Mouse (Mus musculus): ENCODE data around the gene Tas2r104.

The Tas2r104 gene

DNA sequence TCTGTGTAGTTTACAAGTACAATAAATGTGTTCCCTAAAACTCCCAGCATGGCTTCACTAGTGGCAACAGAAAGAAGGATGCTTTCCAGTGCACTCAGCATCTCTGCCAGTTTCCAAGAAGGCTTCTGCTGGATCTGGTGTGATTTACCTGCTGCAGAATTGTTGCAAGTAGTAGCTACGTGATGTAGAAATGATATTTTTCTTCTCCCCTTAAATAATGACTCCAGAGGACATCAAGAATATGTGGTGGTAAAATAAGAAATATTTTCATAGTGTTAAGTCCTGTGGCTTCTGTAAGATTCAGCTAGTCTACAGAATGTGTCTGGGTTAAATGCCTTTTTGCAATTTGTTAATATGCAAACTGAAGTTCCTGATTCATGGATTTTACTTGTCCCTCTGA is at the start of gene Tas2r104:
Gene Tas2r104, minus strand, starts transcription at position 101 of the 400 bp plus-strand sequence.
- in situ Hi-C loops (cut with MboI, MseI): no loop called here

DNA sequence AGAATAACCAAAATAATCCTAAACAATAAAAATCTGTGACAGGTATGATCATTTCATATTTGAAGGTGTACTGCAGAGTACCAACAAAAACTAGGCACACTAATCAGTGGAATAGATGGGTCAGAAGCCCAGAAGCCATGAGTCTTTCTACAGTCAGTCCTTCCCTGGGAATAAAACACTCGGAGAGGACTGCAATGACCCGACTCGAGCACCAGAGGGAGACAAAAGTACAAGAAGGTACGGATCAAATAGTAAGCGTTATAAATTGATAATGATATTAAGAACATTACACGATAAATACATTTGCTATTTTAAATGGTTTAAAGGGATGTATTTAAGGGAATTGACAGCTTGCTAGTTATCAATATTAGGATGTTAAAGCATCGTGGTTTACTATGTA is 27.3 kb upstream of the Tas2r104 start:
- in situ Hi-C loops (cut with MboI, MseI): no loop called here

DNA sequence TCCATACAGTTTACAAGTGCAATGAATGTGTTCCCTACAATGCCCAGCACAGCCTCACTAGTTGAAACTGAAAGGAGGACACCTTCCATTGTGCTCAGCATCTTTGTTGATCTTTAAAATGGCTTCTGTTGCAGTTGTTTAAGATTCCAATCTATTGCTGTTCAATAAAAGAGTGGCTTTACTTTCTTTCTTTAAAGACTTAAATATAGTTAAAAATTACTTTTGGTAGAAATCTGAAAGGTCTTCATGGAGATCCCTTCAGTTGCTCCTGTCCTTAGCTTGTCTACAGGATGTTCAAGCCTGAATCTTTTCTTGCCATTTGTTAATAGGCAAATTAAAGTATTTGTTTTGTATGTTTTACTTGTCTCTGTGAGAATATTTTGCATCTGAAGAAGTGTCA is 4.4 kb upstream of the Tas2r104 start, which contains the start of gene Tas2r114:
Gene Tas2r114, minus strand, starts transcription at position 101 of the 400 bp plus-strand sequence.
- in situ Hi-C loops (cut with MboI, MseI): no loop called here

DNA sequence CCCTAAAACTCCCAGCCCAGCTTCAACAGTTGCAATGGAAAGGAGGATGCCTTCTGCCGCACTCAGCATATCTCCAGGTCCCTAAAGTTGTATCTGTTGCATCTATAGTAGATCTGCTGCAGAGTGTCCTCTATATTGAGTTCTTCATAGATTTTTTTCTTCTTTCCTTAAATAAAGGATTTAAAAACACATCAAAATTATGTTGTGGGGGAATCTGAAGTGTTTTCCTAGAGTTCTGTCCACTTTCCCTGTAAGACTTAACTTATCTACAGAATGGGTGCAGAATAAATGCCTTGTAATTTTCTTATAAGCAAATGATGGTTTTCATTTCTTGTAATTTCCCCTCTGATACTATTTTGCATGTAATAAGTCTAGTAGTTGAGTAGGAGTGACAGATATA is 1.9 kb upstream of the Tas2r104 start, which contains the start of gene Tas2r105:
Gene Tas2r105, minus strand, starts transcription at position 101 of the 400 bp plus-strand sequence.
- in situ Hi-C loops (cut with MboI, MseI): no loop called here

DNA sequence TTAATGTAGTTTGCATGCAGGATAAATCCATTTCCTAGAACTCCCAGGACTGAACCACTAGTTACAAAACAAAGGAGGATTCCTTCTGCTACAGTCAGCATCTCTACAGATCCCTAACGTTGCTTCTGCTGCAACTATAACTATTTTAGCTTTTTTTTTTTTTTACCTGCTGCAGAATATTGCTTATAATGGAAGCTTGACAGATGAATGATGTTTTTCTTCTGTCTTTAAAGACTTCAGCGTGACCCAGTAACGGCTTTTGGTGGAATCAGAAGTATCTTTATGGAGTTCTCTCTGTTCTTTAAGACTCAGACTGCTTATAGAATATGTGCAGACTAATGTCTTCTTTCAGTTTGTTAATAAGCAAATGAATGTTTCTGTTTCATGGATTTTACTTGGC is 6.8 kb downstream of the Tas2r104 start, which contains the start of gene Tas2r106:
Gene Tas2r106, minus strand, starts transcription at position 101 of the 400 bp plus-strand sequence.
- in situ Hi-C loops (cut with MboI, MseI): no loop called here

DNA sequence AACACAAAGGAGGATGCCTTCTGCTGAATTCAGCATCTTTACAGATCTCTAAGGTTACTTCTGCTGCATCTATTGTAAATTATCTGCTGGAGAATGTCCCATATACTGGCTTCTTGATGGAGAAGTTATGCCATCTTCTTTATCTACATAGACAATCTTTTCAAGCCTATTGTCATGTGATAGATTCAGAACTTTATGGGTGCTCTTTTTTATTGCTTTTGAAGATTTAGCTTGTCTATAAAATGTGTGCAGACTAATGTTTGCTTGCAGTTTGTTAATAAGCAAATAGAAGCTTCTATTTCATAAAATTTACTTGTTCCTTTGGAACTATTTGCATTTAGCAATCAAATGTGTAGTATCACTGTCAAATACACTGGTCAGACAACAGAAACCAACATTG is 25.5 kb downstream of the Tas2r104 start, which contains the start of gene Tas2r107:
Gene Tas2r107, minus strand, starts transcription at position 101 of the 400 bp plus-strand sequence.
- in situ Hi-C loops (cut with MboI, MseI): no loop called here
